Mouse (Mus musculus): ENCODE results near the gene Pde4b.

DNA sequence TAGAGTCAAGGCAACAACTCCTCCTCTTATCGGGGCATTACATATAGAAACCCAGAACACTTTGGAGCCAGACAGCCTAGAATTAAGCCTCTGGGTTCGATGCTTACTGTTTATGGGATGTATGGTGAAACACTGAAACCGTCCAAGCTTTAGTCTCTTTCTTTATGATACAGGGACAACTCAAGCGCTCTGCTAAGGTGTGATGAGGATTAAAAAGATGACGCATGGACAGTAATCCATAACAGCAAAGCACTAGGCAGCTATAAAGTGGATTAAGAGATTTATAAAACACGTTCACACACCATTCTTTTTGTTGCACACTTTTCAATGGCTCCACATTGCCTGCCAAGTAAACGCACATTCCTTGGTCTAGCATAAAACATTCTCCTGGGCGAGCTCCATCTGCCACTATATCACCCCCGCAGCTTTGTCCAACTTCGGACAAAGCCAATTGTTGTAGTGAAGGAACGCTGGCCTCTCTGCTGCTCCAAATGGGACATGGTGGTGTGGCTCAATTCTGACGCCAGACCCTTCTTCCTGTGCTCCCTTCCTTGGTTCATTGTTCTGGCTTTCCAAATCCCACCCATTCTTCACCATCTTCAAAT lies 473.4 kb downstream of the Pde4b start:
- TF ChIP-seq CTCF (IDR thresholded peaks at IDR 0.05; ENCODE audit: extremely low read depth, insufficient read depth, insufficient read length, insufficient replicate concordance) (no peak), POLR2A (IDR thresholded peaks at IDR 0.05; ENCODE audit: low read depth, low read length) (no peak)

Measured in spleen, adult 2 months (tissue).